Comparison of ENCODE assay signal across 26 mouse cellular contexts in the genomic region with DNA sequence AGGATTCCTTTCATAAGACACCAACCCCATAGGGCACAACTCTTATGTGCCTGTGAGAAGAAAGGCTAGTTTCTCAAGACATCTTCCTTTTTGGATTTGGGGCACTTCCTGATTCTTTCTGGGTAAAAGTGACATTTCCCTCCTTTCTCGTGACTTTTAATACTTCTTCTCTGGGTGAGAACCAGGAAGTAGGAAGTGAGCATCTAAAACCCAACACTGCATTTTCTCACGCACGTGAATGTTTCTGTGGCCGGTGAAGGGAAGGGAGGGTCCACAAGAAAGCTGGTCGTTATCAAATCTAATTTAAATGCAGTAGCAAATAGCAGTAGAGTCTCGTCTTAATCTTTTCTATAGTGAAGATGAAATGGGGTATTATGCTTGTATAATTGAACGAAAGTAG. TPM values are rescaled to one million over a fixed set of nuclear protein-coding genes. Genes with fewer than 3 reads are reported as not detected.
DNase-seq lines count a peak whose midpoint lies in the region; ATAC-seq and TF ChIP-seq lines count a peak whose summit lies in the region.
"Had no signal": no experiment of that assay in that cellular context is flagged by ENCODE, and none has a peak within 500 bp of the region (broad histone marks: within the 10 kb centered on the region; RNA-seq: fewer than 3 reads in every experiment).

No protein-coding gene starts in this region.

- no peaks in the 10 kb centered on the region; the same call in 1 of the 2 replicates for H3K36me3 ChIP-seq in liver, adult 2 months (ENCODE audit: control insufficient read depth, insufficient read depth, low read length)
- H3K36me3 ChIP-seq: heart, embryonic 15.5 days; hindbrain, embryonic 15.5 days; lung, embryonic 15.5 days; neural tube, embryonic 15.5 days had no signal

- H3K27me3 ChIP-seq in liver, adult 2 months (ENCODE audit: control insufficient read depth, insufficient read depth, low read length), result no peaks in the 10 kb centered on the region
- H3K27me3 ChIP-seq: heart, embryonic 15.5 days; hindbrain, embryonic 15.5 days; limb, embryonic 12.5 days; lung, embryonic 15.5 days; neural tube, embryonic 15.5 days; stomach, embryonic 15.5 days had no signal

- peaks cover 8% of the 10 kb centered on the region for H3K4me1 ChIP-seq in liver, adult 2 months (ENCODE audit: control insufficient read depth, insufficient read depth, low read length)
- H3K4me1 ChIP-seq: hindbrain, embryonic 15.5 days; limb, embryonic 12.5 days; neural tube, embryonic 15.5 days; stomach, embryonic 15.5 days had no signal

- peak; percentile 12 for ATAC-seq in activated CD4-positive, CD25-positive, alpha-beta regulatory T cell, adult 4 months
- peak; percentile 17 to 21; a peak in 2 of 4 replicates for ATAC-seq in hematopoietic stem cell, adult 5-6 weeks (replicated peaks in 1 of 2; ENCODE audit: insufficient read depth in 1 of 2, low FRiP score in 2 of 2, low TSS enrichment in 1 of 2, low read depth in 1 of 2, poor library complexity in 2 of 2, severe bottlenecking in 2 of 2)
- ATAC-seq in monocyte, adult 5-6 weeks (replicated peaks; ENCODE audit: insufficient number of reproducible peaks, low FRiP score, low TSS enrichment, poor library complexity, severe bottlenecking), result peak; percentile 74
- ATAC-seq: CD4-positive, CD25-positive, alpha-beta regulatory T cell, adult 4 months; forebrain, embryonic 16.5 days; midbrain, embryonic 16.5 days had no signal

- peak; percentile 43 for DNase-seq in liver, adult 2 months (ENCODE audit: extremely low read depth, low read depth, low spot score)
- no peak for DNase-seq in liver
- DNase-seq in cerebellum, adult 8-10 months, result no peak
- no peak for DNase-seq in cerebellum, adult 11-12 months
- DNase-seq in kidney, postnatal 10 days, result no peak
- DNase-seq: cerebellum, adult 2 months; cerebellum, postnatal 36 days; gastrocnemius, postnatal 36 days; heart, postnatal 4 days; kidney, postnatal 36 days; layer of hippocampus, postnatal 36 days; right cerebral cortex, postnatal 14 days; thymus, postnatal 25 days had no signal

- no peak for TF ChIP-seq CTCF in liver, adult 2 months (IDR thresholded peaks at IDR 0.05; ENCODE audit: low read depth, low read length)

- 72% methylated on average over 7 of the region's 7 CpGs for WGBS in liver, adult 2 months

- H3K79me2 ChIP-seq in liver, adult 2 months (ENCODE audit: control insufficient read depth, insufficient read depth, low read length), result peaks cover 22% of the 10 kb centered on the region; the same call in 1 of the 2 replicates

- H3K27ac ChIP-seq in liver, adult 2 months (replicated peaks; ENCODE audit: insufficient read depth, low read depth, low read length), result no peak overlapping the region; the same call in 1 of the 2 replicates
- H3K27ac ChIP-seq: heart, embryonic 15.5 days; hindbrain, embryonic 15.5 days; limb, embryonic 12.5 days; liver, embryonic 14.5 days; lung, embryonic 15.5 days; neural tube, embryonic 15.5 days; stomach, embryonic 15.5 days had no signal

- no peak overlapping the region for H3K9ac ChIP-seq in liver, adult 2 months (ENCODE audit: low read depth, low read length)
- H3K9ac ChIP-seq: heart, embryonic 15.5 days; hindbrain, embryonic 15.5 days; limb, embryonic 12.5 days; liver, embryonic 14.5 days; lung, embryonic 15.5 days; neural tube, embryonic 15.5 days; stomach, embryonic 15.5 days had no signal

- no peak overlapping the region for H3K4me3 ChIP-seq in liver, adult 2 months (ENCODE audit: insufficient read depth, low read depth, low read length)
- H3K4me3 ChIP-seq: heart, embryonic 15.5 days; hindbrain, embryonic 15.5 days; limb, embryonic 12.5 days; lung, embryonic 15.5 days; neural tube, embryonic 15.5 days; stomach, embryonic 15.5 days had no signal

- no peak for TF ChIP-seq POLR2A in liver, adult 2 months (IDR thresholded peaks at IDR 0.05; ENCODE audit: extremely low read depth, insufficient read depth, low read length)

RNA-seq across cellular contexts. Expression of gene Etv6, which starts 36.9 kb away (rescaled TPM):
- total RNA-seq in liver, adult 2 months (2014; rRNA removed), result 4.0 and 4.1 TPM in 2 replicates
- polyA plus RNA-seq in liver, adult 2 months (2012; rRNA removed), result 8.6 and 10.6 TPM in 2 replicates
- polyA plus RNA-seq in activated CD4-positive, CD25-positive, alpha-beta regulatory T cell, adult 4 months (2017; shearing (Covaris generic)), result 1 to 10 TPM; 9.0 to 10.0 TPM
- total RNA-seq in hematopoietic stem cell, adult 5-6 weeks (2017), result 139 and 157 TPM in 2 replicates
- 45.6 to 52.8 TPM (median 49.3 TPM) in 3 replicates for total RNA-seq in monocyte, adult 5-6 weeks (2017)

Comparison
In these comparisons a context has a peak if more than half of its experiments do, and no peak if none do; other contexts are left out.
1. ATAC-seq: peak in every context shown above with its lines; median percentile 74 in monocyte, adult 5-6 weeks; 19 in hematopoietic stem cell, adult 5-6 weeks; 12 in activated CD4-positive, CD25-positive, alpha-beta regulatory T cell, adult 4 months.